Mouse (Mus musculus) stomach, embryonic 15.5 days (tissue): ENCODE results near the gene Anks6. TPM values are rescaled to one million over a fixed set of nuclear protein-coding genes. Genes with fewer than 3 reads are reported as not detected.

ENCODE experiments used
- ATAC-seq: fragments of 200-750 bp; cut with Nextera tagmentation; 2 replicates; pipeline ENCODE4 v1.8.0; 2017; ENCODE audit warnings: low read depth, moderate number of reproducible peaks, moderate TSS enrichment; ENCODE audit not compliant: insufficient read depth, low FRiP score
- H3K27ac ChIP-seq: fragments of 300-500 bp; sonication (generic); 2 replicates; pipeline ENCODE4 v1.5.1; 2015; ENCODE audit warnings: mild to moderate bottlenecking, inconsistent platforms
- H3K27me3 ChIP-seq: fragments of 300-500 bp; sonication (generic); replicated peaks from 2 replicates; pipeline ENCODE4 v1.6.1; 2015; ENCODE audit warnings: inconsistent platforms
- H3K36me3 ChIP-seq: fragments of 300-500 bp; sonication (generic); 2 replicates; pipeline ENCODE4 v1.6.1; 2015; ENCODE audit warnings: inconsistent platforms
- H3K4me1 ChIP-seq: fragments of 300-500 bp; sonication (generic); 2 replicates; pipeline ENCODE4 v1.6.1; 2015; ENCODE audit warnings: inconsistent platforms
- H3K4me2 ChIP-seq: fragments of 300-500 bp; sonication (generic); 2 replicates; pipeline ENCODE4 v1.6.1; 2015; ENCODE audit warnings: mild to moderate bottlenecking, inconsistent platforms
- H3K4me3 ChIP-seq: fragments of 300-500 bp; sonication (generic); replicated peaks from 2 replicates; pipeline ENCODE4 v1.5.1; 2015; ENCODE audit warnings: inconsistent platforms
- H3K9ac ChIP-seq: fragments of 300-500 bp; sonication (generic); 2 replicates; pipeline ENCODE4 v1.6.1; 2015; ENCODE audit warnings: inconsistent platforms
- H3K9me3 ChIP-seq: fragments of 300-500 bp; sonication (generic); 2 replicates; pipeline ENCODE4 v1.6.1; 2016; ENCODE audit warnings: inconsistent platforms
- WGBS: fragments of 180-500 bp; shearing (Covaris S2); methylation state at CpG from one replicate; pipeline ENCODE4 v1.1.7; 2015; 5-methylcytosine and 5-hydroxymethylcytosine counted together
- polyA plus RNA-seq: library from polyadenylated mRNA; unstranded; fragments of >200 nt; fragmentation: Nextera tagmentation; extraction: Ambion mirVana; gene quantifications from 2 replicates; pipeline ENCODE4 v1.2.1, GENCODE M21; 2015

The Anks6 gene
- polyA plus RNA-seq, 1 experiment from 2014 or later: 4.5 TPM

DNA sequence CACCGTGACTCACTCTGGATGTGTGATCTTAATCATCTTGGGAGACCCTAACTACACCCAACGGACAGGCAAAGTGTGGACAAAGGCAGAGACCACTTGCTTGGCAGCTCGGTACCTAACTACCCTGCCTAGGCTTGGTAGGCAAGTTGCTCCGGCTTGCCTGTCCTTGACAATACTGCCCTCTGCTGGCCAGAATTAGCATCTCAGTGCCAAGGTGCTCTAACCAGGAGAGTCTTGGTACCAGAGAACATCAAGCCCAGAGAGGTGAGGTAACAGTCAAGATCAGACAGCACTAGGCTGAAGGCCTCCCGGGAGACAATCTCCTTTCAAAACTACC, 19.9 kb downstream of the Anks6 start:
- H3K27me3 ChIP-seq: no peaks in the 10 kb centered on the region
- no peak overlapping the region for H3K27ac ChIP-seq
- no peaks in the 10 kb centered on the region for H3K9me3 ChIP-seq
- no peak overlapping the region for H3K9ac ChIP-seq
- peaks cover 18% of the 10 kb centered on the region; the same call in 1 of the 2 replicates for H3K36me3 ChIP-seq
- no peaks in the 10 kb centered on the region for H3K4me1 ChIP-seq
- H3K4me3 ChIP-seq: no peak overlapping the region
- 19% methylated on average over 5 of the region's 5 CpGs for WGBS
- no peak overlapping the region for H3K4me2 ChIP-seq
- ATAC-seq: no peak

DNA sequence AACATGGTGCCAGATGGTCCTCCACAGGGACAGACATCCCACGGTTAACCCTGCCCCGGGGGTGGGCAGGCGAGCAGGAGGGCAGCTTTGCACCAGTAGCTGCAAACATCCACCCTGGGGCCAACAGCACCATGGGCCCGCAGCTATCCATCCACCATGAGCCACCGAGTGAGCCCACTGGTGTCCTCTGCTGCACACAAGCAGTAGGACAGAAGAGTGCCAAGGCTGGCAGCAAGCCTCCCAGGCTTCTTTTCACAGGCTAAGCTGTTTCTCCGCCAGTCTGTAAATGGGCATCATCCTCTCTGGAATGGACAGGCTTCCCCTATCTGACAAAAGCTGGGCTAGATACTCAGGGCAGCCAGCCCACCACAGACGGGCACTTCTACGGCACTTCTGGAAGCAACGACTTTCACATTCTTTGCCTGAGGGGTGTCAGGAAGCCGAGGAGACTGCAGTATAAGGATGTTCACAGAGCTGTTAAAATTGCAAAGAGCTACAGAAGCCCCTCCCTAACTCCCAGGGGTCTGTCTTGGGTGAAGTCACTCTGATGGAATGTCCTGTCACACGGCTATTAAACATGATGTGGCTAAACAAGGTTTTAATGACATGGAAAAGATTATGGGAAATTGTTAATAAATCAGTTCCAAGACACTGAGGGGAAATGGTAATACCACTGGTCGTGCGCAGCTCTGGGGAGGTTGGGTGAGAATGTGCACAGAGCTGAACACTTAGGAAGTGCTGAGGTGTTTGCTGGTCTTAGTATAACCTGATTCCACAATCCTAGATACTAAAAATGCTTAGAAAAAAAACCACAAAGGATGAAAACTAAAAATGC, 20.5 kb downstream of the Anks6 start:
- ATAC-seq: no peak

DNA sequence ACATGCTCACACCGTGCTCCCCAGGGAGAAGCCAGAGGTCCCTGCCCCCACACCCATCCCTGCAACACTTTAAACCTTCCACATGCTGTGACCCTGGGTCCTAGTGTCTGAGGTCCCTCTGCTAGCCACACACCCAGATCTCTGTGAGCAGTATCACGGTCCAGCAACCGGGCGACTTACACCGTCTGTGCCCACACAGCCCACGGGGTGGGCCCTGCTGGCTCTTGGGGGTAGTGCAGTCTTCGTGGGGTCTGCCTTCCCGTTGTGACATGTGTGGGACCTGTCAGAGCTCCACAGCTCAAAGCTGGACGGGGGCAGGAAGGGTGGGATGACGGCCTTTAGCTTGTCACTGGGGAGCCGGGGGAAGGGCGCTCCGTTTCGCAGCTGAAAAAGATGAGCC, 21.7 kb downstream of the Anks6 start:
- Histone ChIP-seq H3K27me3 (no peaks in the 10 kb centered on the region), H3K36me3 (peaks cover 18% of the 10 kb centered on the region; the same call in 1 of the 2 replicates), H3K4me3 (no peak overlapping the region), H3K4me2 (no peak overlapping the region), H3K4me1 (no peaks in the 10 kb centered on the region), H3K9me3 (no peaks in the 10 kb centered on the region), H3K9ac (no peak overlapping the region), H3K27ac (no peak overlapping the region)
- no peak for ATAC-seq
- WGBS: 76% methylated on average over 14 of the region's 14 CpGs

More for the DNA sequence above, 20.5 kb downstream of the Anks6 start:
- H3K4me2 ChIP-seq: no peak overlapping the region
- WGBS: 69% methylated on average over 13 of the region's 13 CpGs
- no peak overlapping the region for H3K9ac ChIP-seq
- no peaks in the 10 kb centered on the region for H3K27me3 ChIP-seq
- H3K4me1 ChIP-seq: no peaks in the 10 kb centered on the region
- no peak overlapping the region for H3K27ac ChIP-seq
- H3K9me3 ChIP-seq: no peaks in the 10 kb centered on the region
- H3K36me3 ChIP-seq: peaks cover 18% of the 10 kb centered on the region; the same call in 1 of the 2 replicates
- H3K4me3 ChIP-seq: no peak overlapping the region

DNA sequence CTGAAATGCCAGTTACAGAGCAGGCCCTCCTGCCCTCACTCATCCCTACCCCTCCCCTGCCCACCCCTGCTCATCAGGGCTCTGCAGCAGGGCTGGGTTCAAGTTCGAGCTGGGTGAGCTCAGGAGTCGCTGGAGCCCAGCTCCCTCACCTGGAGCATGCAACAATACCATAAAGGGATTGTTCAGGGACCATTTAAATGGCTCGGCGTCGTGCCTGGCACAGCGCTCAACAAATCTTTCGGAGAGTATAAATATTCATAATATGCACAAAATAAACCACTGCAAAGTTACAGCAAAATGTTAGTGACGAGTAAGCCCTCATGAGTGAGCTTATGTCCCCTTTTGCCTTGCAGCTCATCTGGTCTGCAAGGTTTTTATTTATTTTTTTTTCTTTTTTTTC, 25.1 kb downstream of the Anks6 start:
- 84% methylated on average over 8 of the region's 8 CpGs for WGBS
- 0 out of 2 replicates have a peak, but pooled peaks cover 8% of the 10 kb centered on the region for H3K36me3 ChIP-seq
- no peaks in the 10 kb centered on the region for H3K9me3 ChIP-seq
- no peaks in the 10 kb centered on the region for H3K4me1 ChIP-seq
- H3K4me3 ChIP-seq: no peak overlapping the region
- no peak overlapping the region for H3K4me2 ChIP-seq
- no peak overlapping the region for H3K27ac ChIP-seq
- no peaks in the 10 kb centered on the region for H3K27me3 ChIP-seq
- no peak for ATAC-seq
- no peak overlapping the region for H3K9ac ChIP-seq

DNA sequence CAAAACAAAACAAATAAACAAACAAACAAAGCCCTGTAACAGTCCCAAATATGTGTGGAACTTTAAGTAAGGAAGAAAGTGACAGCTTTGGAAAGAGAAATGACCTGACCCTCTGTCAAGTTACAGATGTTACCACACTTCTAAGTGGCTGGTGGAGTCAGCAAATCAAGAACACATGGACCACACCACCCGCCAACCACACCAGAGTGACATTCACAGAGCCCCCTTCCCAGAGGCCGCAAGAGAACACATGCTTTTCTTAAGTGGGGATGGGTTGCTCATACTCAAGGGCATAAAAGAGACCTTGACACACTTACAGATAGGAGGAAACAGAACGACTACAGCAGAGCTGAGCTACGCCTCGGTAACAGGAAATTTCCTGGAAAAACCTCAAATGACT, 28.4 kb downstream of the Anks6 start:
- Histone ChIP-seq H3K9me3 (no peaks in the 10 kb centered on the region), H3K4me1 (no peaks in the 10 kb centered on the region), H3K27ac (no peak overlapping the region), H3K9ac (no peak overlapping the region), H3K4me3 (no peak overlapping the region), H3K27me3 (no peaks in the 10 kb centered on the region), H3K4me2 (no peak overlapping the region), H3K36me3 (no peaks in the 10 kb centered on the region)
- WGBS: 73% methylated on average over 5 of the region's 5 CpGs
- no peak for ATAC-seq

DNA sequence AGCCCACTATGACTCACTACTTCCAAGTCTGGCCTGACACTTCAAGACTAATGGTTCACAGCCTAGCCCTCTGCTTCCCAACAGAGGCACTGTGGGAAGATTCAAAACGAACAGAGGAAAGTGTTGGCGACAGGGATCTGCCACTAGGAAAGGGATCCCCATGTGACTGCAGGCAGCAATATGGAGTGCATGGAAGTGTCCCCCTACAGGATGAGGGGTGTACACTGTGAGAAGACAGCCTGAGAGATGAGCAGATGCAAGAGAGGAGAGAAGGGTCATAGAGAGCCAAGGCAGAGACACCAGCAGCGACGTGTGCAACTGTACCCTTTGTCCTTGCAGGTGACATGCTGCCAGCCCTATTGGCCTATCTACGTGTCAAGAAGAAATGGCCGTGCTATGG, 33.3 kb downstream of the Anks6 start:
- H3K9ac ChIP-seq: no peak overlapping the region
- no peak overlapping the region for H3K27ac ChIP-seq
- H3K27me3 ChIP-seq: no peaks in the 10 kb centered on the region
- no peaks in the 10 kb centered on the region for H3K9me3 ChIP-seq
- WGBS: 69% methylated on average over 6 of the region's 6 CpGs
- no peak overlapping the region for H3K4me3 ChIP-seq
- H3K36me3 ChIP-seq: no peaks in the 10 kb centered on the region
- no peak for ATAC-seq
- no peaks in the 10 kb centered on the region for H3K4me1 ChIP-seq
- H3K4me2 ChIP-seq: no peak overlapping the region

DNA sequence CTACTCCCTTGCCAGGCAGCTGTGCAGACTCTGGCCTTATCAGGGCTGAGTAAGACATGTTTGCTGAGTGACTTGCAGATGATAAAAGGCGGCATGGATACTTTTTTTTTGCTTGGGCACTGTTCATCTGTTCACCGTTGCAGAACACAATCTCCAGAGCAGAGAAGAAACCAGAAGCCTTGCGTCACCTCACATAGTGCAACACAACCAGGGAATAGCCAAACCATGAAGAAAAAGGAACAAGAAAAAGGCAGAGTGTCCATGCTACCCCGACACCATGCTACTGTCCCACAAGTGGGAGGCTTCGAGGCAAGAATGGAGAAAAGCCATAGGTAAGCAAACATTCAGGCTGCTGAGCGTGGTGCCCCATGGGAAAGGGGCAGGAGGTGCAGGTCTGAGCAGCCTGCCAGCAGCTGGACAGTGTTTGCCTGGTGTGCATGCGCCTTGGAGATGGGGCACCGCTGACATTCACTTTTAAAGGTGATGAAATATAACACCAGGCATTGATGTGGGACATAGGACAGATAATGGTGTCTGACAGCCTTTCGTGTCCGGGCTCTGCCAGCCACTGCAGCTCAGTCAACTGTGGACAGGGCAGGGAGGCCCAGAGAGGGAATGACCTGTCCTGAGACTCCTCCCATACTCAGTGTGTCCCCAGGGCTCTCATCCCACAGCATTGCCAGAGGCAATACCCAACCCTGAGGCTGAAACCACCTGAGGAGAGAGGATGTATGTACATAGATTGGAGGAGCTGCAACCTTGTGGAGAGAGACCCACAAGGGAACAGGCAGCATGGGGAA, 34.2 kb downstream of the Anks6 start:
- H3K9ac ChIP-seq: no peak overlapping the region

DNA sequence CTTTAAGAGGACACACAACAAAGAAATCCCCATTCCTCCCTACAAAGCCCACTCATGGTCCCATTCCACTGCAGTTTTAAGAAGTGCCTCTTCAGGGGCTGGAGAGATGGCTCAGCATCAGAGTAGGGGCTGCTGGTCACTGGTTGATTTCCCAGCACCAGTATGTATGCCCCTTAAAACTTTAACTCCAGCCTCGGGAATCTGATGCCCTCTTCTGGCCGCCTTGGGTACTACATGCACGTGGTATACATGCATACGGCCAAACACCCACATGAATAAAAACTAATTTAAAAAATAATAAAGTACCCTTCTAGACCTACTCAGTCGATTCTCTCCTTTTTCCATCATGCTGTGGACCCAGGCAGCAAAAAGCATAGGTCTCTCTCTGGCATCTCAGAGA, 36.7 kb downstream of the Anks6 start:
- 20% methylated on average over 5 of the region's 5 CpGs for WGBS

More for the DNA sequence above, 34.2 kb downstream of the Anks6 start:
- Histone ChIP-seq H3K4me2 (no peak overlapping the region), H3K27me3 (no peaks in the 10 kb centered on the region), H3K27ac (no peak overlapping the region), H3K4me1 (no peaks in the 10 kb centered on the region), H3K9me3 (no peaks in the 10 kb centered on the region), H3K4me3 (no peak overlapping the region), H3K36me3 (no peaks in the 10 kb centered on the region)
- WGBS: 67% methylated on average over 10 of the region's 10 CpGs
- ATAC-seq: no peak

DNA sequence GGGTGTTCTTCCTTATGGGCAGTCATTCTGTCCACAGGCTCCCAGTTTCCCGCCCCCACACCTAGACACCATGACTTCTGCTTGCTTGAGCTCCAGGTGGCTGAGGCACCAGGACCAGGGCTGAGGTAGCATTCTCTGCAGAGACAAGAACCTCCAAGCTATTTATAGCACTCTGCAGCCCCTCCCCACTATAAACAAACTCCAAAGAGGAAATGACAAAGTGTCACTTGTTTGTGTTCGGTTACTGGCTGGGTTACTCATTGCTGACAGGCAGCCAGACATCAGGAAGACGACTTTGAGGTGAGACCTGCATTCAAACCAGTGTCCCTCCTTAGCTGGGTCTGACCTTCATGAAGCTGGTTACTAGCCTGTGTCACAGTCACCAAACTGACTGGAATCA, 42.1 kb downstream of the Anks6 start:
- ATAC-seq: no peak
- H3K36me3 ChIP-seq: no peaks in the 10 kb centered on the region
- H3K27ac ChIP-seq: no peak overlapping the region
- no peaks in the 10 kb centered on the region for H3K9me3 ChIP-seq
- H3K27me3 ChIP-seq: no peaks in the 10 kb centered on the region
- no peaks in the 10 kb centered on the region for H3K4me1 ChIP-seq
- H3K4me2 ChIP-seq: no peak overlapping the region
- H3K9ac ChIP-seq: no peak overlapping the region
- WGBS: 20% methylated on average over 3 of the region's 3 CpGs
- no peak overlapping the region for H3K4me3 ChIP-seq

More for the DNA sequence above, 36.7 kb downstream of the Anks6 start:
- Histone ChIP-seq H3K36me3 (no peaks in the 10 kb centered on the region), H3K4me2 (no peak overlapping the region), H3K9ac (no peak overlapping the region), H3K4me3 (no peak overlapping the region), H3K4me1 (no peaks in the 10 kb centered on the region), H3K9me3 (no peaks in the 10 kb centered on the region), H3K27ac (no peak overlapping the region), H3K27me3 (no peaks in the 10 kb centered on the region)
- no peak for ATAC-seq

DNA sequence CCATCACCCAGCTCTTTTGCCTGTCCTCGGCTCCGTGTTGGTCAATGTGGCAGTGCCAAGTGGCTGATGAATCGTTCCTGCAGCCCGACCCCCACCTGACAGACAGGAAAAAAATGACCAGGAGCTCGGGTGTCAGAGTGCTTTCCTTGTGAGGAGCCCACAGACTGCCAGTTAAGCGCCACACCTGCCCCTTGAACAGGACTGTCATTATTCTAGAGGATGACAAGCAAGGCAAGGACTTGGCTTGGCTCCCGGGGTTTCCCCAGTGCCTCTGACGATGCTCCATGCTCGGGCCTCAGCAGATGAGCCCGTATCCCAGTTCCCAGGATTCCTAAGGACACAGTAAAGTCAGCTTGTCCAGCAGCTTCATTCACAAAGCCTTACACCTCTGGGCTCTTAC, 44.8 kb downstream of the Anks6 start:
- 38% methylated on average over 10 of the region's 10 CpGs for WGBS

DNA sequence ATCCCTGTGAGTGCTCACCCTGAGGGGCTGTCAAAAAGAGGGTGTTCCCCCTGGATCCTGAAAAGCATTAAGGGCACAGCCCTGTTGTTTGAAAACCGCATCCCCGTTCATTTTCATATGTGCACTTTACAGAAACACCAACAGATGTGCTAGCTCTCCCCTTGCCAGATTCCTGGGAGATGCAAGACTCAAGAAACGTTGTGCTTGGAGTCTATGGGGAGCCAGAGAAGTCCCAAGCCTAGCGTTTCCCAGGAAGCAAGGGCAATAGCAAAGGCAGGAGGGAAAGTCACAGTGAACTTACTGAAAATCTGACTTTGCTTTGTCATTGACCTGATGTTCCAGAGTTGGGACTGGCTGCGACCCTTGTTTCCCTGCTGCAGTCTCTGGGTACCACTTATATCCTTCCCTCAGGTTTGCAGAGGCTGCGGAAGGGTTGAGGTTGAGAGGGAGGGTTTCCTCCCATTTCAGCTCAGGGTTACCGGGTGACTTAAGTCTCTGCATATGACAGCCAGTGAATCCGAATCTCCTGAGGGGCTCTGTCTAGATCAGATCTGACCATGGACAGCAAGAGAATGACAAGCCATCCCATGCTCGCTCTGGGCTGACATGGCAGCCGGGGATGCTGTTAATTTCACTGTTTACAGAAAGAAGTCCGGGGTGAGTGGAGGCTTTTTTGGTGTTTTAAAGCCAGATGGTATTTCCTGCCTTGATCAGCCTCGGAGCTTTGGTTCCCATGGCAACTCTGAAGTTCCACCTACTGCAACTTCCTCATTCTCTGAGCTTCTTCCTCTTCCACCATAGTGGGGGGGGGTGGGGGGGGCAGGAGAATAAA, 46.6 kb downstream of the Anks6 start:
- H3K27me3 ChIP-seq: no peaks in the 10 kb centered on the region
- WGBS: 33% methylated on average over 12 of the region's 12 CpGs
- no peak overlapping the region for H3K27ac ChIP-seq
- no peaks in the 10 kb centered on the region for H3K36me3 ChIP-seq
- H3K4me1 ChIP-seq: no peaks in the 10 kb centered on the region
- peak overlapping the region; percentile 35; the same call in 1 of the 2 replicates for H3K4me2 ChIP-seq
- H3K9ac ChIP-seq: no peak overlapping the region
- no peak overlapping the region for H3K4me3 ChIP-seq
- no peaks in the 10 kb centered on the region for H3K9me3 ChIP-seq
- no peak for ATAC-seq

More for the DNA sequence above, 44.8 kb downstream of the Anks6 start:
- Histone ChIP-seq H3K4me1 (no peaks in the 10 kb centered on the region), H3K9me3 (no peaks in the 10 kb centered on the region), H3K4me3 (no peak overlapping the region), H3K9ac (no peak overlapping the region), H3K36me3 (no peaks in the 10 kb centered on the region), H3K27me3 (no peaks in the 10 kb centered on the region), H3K27ac (no peak overlapping the region), H3K4me2 (no peak overlapping the region)
- no peak for ATAC-seq
